Mouse (Mus musculus): ENCODE results near the gene Pyy.

GRCm38 (mm10) chr11:102072729-102073128, 34.9 kb downstream of the Pyy start:
- TF ChIP-seq CTCF (IDR thresholded peaks at IDR 0.05; ENCODE audit: low read depth) (no peak), EP300 (IDR thresholded peaks at IDR 0.05; ENCODE audit: low read depth) (no peak)
